In genomic region chr11:68987365-68987882, GRCm38 (mm10) we compare ENCODE assay signal across 12 mouse cellular contexts.
"Had no signal": no experiment of that assay in that cellular context is flagged by ENCODE, and none has a peak within 500 bp of the region (broad histone marks: within the 10 kb centered on the region; RNA-seq: fewer than 3 reads in every experiment).

No protein-coding gene starts in this region.

- ATAC-seq: liver, embryonic 12.5 days had no signal

- H3K27me3 ChIP-seq: kidney, embryonic 15.5 days; limb, embryonic 15.5 days; liver, embryonic 12.5 days had no signal

- H3K9me3 ChIP-seq: kidney, embryonic 15.5 days; limb, embryonic 15.5 days; liver, embryonic 12.5 days; midbrain, embryonic 10.5 days had no signal

- H3K9ac ChIP-seq: kidney, embryonic 15.5 days; limb, embryonic 15.5 days; liver, embryonic 12.5 days; lung, embryonic 14.5 days had no signal

- H3K4me2 ChIP-seq: kidney, embryonic 15.5 days; limb, embryonic 15.5 days; liver, embryonic 12.5 days; lung, embryonic 14.5 days had no signal

- H3K27ac ChIP-seq: kidney, embryonic 15.5 days; limb, embryonic 15.5 days; liver, embryonic 12.5 days; midbrain, embryonic 10.5 days had no signal

- DNase-seq: kidney, adult 2 months; kidney, postnatal 14 days; lung, embryonic 14.5 days; lung, postnatal 10 days; lung, postnatal 4 days; right cerebral cortex, adult 18-20 months; right cerebral cortex, postnatal 25 days; thymus, postnatal 36 days had no signal

- H3K4me1 ChIP-seq: kidney, embryonic 15.5 days; limb, embryonic 15.5 days; liver, embryonic 12.5 days; midbrain, embryonic 10.5 days had no signal

- H3K4me3 ChIP-seq: kidney, embryonic 15.5 days; limb, embryonic 15.5 days; liver, embryonic 12.5 days; midbrain, embryonic 10.5 days had no signal
